Mouse (Mus musculus) ovary, postnatal 10 days (tissue): ENCODE results near the gene Acvr1b.

ENCODE experiments used
- DNase-seq: peaks from one replicate; pipeline ENCODE4 v3.0.0; 2022; ENCODE audit warnings: low spot score

The Acvr1b gene

GRCm38 (mm10) chr15:101146100-101146965 is 27.5 kb upstream of the Acvr1b start:
- no peak for DNase-seq

GRCm38 (mm10) chr15:101147115-101147909 is 26.6 kb upstream of the Acvr1b start:
- DNase-seq, result no peak

- DNase-seq, result no peak
These were observed 26.0 kb upstream of the Acvr1b start for GRCm38 (mm10) chr15:101147910-101148273.

DNA sequence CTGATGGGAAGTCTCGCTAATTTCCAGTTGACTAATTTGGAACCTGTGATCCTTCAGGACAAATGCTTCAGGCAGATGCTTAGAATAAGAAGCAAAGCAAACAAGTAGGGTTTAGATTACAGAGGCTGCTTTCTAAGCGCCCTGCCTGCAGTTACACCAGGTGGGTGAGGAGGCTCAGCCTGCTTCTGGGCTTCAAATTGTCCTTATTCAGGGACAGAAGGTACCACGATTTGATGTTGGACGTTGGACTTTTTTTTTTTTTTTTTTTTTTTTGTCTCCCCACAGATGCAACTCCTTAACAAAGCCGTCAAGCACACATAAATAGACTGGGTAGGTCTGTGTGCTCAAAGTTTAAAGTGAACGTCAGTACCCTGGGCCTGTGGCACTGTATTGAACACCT is 25.3 kb upstream of the Acvr1b start:
- no peak for DNase-seq

GRCm38 (mm10) chr15:101151409-101152261 is 22.2 kb upstream of the Acvr1b start:
- no peak for DNase-seq

DNA sequence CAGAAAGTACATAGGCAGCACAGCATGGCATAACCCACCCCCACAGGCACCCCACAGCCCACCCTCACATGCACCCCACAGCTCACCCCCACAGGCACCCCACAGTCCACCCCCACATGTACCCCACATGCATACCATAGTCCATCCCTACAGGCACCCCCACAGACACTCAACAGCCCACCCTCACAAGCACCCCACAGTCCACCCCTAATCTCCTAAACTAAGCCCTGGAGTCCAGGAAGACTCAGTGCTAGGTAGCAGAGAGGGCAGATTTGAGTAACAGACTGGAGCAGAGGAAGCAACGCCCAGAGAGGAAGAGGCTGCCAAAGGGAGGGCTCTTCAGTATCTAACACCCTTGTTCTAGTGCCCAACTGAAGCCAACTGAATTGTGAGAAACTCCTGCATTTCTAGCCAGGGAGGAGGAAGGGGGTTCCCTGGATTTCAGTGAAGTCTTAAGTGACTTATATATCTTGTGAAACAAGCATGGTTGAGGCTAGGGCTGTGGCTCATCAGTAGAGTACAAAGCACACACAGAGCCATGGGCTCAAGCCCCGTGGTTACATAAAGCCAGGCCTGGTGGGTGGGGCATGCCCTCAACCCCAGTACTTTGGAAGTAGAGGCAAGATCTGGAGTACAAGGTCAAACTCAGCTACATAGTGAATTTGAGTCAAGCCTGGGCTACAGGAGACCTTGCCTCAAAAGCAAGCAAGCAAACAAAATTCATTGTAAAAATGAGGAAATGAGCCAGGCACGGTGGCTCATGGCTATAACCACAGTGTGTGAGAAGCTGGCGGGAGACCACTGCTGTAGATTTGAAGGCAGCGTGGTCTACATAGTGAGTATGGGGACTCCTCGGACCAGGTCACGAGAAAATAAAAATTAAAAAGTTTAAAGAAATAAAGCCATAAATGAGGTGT is 18.9 kb upstream of the Acvr1b start:
- no peak for DNase-seq

DNA sequence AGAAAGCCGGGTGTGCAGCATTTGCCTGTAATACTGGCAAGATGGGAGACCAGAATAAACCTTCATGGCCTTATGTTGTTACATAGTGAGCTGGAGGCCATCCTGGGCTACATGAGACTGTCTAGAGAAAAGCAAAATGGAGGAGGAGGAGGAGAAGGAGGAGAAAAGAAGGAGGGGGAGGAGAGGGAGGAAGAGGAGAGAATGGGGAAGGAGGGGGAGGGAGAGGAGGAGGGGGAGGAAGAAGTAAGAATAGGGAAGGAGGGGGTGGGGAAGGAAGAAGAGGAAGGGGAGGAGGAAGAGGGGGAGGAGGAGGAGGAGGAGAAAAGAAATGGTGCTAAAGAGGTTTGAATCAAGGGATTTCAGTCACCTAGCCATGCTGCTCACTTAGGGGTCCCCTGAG is 13.7 kb upstream of the Acvr1b start:
- DNase-seq, result no peak

- no peak for DNase-seq
These were observed 13.3 kb upstream of the Acvr1b start for GRCm38 (mm10) chr15:101160591-101160990.

DNA sequence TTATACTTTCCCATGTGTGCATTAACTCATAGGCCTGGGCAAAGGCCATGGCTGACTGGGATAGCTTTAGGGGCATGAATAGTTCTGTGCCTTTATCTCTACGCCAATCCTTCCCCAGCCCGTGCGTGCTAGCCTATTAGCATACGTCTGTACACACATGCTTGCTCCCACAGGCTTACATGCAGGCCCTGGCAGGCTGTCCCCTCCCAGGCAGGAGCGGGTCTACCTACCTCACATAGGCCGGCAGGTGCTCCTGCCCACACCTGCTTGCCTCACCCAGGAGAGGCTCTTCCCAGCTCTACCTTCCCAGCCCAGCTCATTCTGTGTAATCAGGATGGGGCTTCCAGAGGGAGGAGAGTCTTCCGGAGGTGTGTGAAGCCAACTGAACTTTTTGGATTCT is 12.3 kb upstream of the Acvr1b start:
- no peak for DNase-seq

GRCm38 (mm10) chr15:101163056-101163458 is 10.8 kb upstream of the Acvr1b start:
- DNase-seq, result no peak

DNA sequence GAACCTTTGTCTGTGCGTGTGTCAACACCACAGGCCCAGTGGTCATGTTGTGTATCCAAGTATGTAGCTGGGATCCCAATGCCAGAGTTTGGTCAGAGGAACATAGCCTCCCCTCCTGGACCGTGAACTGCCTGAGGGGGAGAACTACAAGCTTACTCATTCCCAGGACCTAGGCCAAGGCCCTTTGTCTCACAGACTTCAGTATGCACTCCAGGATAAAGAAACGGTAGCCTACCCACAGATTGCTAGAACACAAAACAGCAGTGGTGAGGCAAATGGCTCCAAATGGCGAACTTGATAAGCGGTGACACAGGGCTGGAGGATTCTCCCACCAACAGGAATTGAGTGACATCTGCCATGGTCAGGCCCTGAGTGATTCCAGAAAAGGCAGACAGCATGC is 10.0 kb upstream of the Acvr1b start:
- DNase-seq, result no peak

GRCm38 (mm10) chr15:101164291-101164690 is 9.6 kb upstream of the Acvr1b start:
- no peak for DNase-seq

DNA sequence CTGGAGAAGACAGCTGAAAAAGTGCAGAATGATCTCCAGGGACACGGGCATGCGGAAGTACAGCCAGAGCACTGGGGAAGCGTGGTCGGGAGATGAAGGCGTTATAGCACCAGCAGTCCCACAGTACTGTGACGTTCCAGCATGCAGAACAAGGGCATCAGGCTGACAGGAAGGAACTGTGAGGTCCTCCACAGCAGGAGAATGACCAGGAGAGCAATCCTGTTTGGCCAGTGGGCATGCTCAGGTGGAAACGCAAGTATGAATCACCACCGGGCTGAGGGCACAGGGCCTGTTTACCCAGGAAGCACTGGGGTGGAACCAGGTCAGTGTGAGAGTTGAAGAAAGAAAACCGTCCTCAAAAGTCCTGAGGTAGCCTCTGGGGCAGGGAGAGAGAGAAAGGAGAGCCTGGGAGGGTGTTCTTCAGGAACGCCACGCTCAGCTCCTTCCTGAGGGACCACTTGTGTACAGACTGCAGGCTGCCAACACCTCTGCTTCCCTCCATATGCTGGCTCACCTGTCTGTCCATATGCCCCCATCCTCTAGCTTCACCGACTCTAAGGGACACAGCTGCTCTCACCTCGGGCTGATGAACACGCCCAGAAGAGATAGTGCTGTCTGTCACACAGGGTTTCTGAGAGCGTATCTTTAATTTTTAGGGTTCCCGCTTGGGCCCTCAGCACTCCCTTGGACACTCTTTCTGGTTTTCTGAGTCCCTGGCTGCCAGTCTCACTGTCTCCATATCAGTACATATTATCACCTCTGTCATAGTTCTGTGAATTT is 8.0 kb upstream of the Acvr1b start:
- no peak for DNase-seq

GRCm38 (mm10) chr15:101167553-101167952 is 6.3 kb upstream of the Acvr1b start:
- DNase-seq, result no peak

DNA sequence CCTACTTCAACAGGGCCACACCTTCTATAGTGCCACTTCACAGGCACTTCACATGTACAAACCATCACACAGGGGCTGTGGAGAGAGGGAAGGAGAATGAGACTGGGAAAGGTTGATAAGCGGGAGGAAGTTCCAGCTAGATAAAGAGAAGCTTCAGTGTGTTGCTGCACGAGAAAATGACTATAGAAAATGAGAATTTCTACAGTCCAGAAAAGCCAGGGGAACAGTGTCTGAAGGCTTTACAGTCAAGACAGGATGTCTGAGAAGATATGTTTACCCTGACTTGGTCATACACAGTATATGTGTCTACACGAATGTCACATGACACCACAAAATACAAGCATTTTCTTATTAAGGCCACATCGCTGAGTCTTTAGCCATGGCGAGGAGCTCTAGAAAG is 4.0 kb upstream of the Acvr1b start:
- no peak for DNase-seq

- no peak for DNase-seq
These were observed 3.4 kb upstream of the Acvr1b start for GRCm38 (mm10) chr15:101170413-101170980.

DNA sequence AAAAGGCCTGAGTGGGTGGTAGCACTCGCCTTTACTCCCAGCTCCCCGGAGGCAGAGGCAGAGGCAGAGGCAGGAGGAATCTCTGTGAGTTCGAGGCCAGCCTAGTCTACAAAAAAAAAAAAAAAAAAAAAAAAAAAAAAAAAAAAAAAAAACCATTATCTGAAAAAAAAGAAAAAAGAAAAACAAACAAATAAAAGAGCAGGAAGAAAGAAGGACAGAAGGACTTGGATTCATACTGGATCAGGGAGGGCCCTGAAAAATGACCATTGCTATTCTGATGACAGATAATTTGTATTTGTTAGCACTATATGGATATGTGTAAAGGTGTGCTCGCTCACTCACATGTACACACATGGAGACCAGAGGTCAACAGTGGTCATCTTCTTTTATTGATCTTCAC is 2.6 kb upstream of the Acvr1b start:
- no peak for DNase-seq

DNA sequence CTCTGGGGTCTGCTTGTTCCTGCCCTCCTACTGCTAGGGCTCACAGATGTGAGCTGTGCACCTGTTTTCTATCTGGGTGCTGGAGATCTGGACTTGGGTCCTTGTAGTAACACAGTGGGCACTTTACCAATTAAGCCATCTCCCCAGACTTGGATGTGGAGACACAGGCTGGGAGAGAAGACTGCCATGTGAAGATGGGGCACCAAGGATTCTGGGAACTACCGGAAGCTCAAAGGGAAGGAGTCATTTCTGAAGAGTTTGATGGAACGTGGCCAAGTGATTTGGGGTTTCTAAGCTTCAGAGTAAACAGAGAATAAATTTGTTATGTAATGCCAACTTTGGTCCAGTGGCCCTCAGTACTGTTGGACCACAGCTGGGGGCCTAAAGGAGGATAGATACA is 1.9 kb upstream of the Acvr1b start:
- no peak for DNase-seq

DNA sequence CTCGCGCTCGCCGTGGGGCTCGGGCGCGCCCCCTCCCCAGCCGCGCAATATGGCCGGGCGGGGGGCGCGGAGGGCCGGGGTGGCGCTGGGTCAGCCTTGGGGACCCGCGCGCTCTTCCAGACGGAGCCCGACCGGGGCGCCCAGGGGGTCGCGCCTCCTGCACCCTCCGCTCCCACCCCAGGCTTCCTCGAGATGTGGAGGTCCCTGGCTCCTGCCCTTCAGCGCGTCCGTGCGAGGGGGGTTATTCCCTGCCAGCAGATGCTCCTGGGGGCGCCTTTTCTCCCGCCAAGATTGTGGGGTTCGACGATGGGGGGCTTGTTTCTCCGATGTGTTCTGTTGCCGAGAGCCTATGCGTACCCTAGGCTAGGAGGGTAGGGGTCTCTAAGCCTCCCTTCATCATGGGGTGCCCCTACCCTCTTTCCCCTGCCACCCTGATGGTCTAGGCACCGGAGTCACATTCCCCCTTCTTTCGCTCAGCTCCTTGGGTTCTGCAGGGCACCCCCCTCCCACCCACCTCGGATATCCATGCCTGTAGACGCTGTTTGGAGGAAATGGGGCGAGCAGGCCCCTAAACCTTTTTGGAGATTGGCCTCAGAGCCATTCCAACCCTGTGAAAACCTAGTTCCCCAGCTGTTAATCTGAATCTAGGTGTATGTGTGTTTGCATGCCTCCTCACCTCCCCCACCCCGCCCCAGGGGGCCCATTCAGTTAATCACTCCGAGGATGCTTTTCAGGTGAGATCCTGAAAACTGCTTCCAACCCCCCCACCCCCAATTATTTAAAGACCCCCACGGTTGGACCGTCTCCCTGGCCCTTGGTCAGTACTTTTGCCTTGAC is 645 bp downstream of the Acvr1b start:
- DNase-seq, result no peak
